Mouse (Mus musculus) liver, adult 2 months (tissue): ENCODE measurements around the gene Mrtfa.

ENCODE experiments used
- CTCF ChIP-seq: fragments of 200-500 bp; IDR thresholded peaks from 2 replicates; pipeline ENCODE4 v1.5.1; 2011; ENCODE audit warnings: low read depth, low read length, control low read depth
- POLR2A ChIP-seq: fragments of 200-500 bp; IDR thresholded peaks from 2 replicates; pipeline ENCODE4 v1.6.1; 2011; ENCODE audit warnings: low read length, control low read depth; ENCODE audit not compliant: insufficient read depth; ENCODE audit errors: extremely low read depth

GRCm38 (mm10) chr15:80983264-80983663 lies 207.3 kb downstream of the Mrtfa start:
- TF ChIP-seq CTCF (no peak), POLR2A (no peak)
